Mouse (Mus musculus): ENCODE results near the gene Nup210l.

GRCm38 (mm10) chr3:90084790-90085189, 19.1 kb upstream of the Nup210l start:
- no peak for TF ChIP-seq CTCF (conservative IDR thresholded peaks at IDR 0.05; ENCODE audit: low read length)
- no peak for TF ChIP-seq POU5F1 (IDR thresholded peaks at IDR 0.05; ENCODE audit: borderline replicate concordance, low read length)

Data from E14TG2a.4 (cell line).